Mouse (Mus musculus) urinary bladder, adult 2 months (tissue): Measurements from ENCODE around the gene Cdh26. TPM values are rescaled to one million over a fixed set of nuclear protein-coding genes. Genes with fewer than 3 reads are reported as not detected.

Experiments used
- DNase-seq: peaks from one replicate; pipeline ENCODE4 v3.0.0; 2022; ENCODE audit warnings: low spot score
- polyA plus RNA-seq: library from polyadenylated mRNA; depleted of rRNA; stranded (reverse); fragments of >200 nt; gene quantifications from 2 replicates; pipeline ENCODE4 v1.2.3, GENCODE M21; 2012; rRNA removed

The Cdh26 gene
- 0.22 and 0.28 TPM in 2 replicates for polyA plus RNA-seq

DNA sequence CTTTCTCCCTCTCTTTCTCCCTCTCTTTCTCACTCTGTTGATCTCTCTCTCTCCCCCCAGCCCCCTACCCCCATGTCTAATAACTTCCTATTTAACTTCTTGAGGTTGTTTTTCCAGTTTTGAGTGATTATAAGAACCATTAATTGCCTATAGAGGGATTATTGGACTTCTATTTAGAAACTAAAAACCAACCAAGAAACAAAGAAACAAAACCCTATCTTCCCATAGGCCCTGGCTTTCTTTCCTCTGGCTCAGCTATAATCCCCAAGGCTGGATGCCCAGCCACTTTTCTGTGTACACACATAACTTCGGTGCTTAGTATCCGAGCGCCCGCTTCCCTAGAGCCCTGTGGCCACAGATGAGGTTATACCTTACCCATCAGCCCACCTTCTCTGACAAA lies at the start of gene Cdh26:
Gene Cdh26, plus strand, starts transcription at position 301 of the 400 bp plus-strand sequence.
- DNase-seq, result no peak

DNA sequence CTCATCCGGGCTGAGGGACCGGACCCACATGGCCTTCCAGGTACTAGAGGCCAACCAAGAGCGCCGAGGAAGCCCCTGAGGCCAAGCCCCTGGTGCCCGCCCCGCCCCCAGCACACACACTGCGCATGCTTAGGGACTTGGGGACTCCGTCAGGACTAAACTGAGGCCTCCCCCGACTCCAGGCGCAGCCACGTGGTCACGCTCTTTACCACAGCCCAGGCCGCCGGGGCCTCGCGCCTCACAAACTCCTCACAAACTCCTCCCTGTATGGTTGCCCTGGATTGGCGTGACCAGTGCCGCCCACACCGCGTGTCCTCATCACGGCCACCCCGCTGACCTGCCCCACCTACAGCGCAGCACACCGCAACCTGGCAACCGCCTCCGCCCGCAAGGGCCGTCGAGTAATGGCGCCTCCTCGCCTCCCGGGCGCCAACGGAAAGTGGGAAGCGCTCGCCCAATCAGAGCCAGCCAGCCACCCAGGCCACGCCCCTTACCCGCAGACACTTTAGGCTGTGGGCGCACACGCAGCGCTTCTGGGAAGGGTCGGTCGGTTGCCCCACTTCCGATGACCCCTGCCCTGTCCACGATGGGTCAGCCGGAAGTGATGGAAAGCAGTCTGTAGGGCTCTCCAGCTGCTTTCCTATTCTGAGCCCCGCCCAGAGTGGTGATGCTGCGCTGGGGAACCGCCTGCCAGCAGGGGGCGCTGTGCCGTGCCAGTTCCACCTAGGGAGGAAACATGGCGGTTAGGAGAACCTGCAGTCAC lies 23.1 kb upstream of the Cdh26 start, which contains the start of gene Sycp2:
Gene Sycp2, minus strand, starts transcription at position 633 of the 763 bp plus-strand sequence.
- no peak for DNase-seq

GRCm38 (mm10) chr2:178409024-178409423 lies 21.3 kb upstream of the Cdh26 start:
- DNase-seq, result no peak

DNA sequence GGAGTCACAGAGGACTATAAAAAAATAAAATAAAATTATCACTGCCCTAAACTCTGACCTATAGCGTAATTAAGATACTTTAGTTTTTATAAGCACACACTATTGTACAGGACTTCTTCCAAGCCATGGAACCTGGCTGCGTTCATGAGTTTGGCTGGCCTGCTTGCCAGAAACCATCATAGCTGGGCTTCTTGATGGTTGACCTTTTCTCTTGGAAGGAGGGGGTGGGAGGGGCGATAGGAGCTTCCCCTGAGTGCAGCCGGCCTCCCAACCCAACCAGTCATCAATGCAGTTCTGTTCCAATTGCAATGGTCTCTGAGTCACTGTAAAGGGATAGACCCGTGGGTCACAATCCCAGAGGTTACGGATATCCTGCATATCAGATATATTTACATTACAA lies 20.0 kb upstream of the Cdh26 start:
- no peak for DNase-seq

DNA sequence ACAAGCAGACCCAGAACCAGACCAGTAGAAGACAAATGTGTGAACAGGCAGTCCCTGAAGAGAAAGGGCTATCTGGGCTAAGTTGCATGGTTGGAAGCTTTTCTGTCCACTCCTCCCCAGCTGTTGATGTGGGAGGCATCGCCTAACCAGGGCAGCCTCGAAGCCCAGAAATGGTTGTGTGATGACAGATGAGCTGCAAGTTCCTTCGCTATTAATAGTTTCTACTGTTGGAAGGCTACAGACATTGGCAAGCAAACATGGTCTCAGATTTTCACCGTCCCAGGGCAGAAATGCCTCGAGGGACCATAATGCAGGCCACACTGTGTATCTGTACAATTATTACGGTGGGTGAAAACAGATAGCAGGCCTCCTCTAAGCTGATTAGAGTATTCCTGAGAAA lies 17.7 kb upstream of the Cdh26 start:
- no peak for DNase-seq

GRCm38 (mm10) chr2:178413081-178413480 lies 17.2 kb upstream of the Cdh26 start:
- no peak for DNase-seq

DNA sequence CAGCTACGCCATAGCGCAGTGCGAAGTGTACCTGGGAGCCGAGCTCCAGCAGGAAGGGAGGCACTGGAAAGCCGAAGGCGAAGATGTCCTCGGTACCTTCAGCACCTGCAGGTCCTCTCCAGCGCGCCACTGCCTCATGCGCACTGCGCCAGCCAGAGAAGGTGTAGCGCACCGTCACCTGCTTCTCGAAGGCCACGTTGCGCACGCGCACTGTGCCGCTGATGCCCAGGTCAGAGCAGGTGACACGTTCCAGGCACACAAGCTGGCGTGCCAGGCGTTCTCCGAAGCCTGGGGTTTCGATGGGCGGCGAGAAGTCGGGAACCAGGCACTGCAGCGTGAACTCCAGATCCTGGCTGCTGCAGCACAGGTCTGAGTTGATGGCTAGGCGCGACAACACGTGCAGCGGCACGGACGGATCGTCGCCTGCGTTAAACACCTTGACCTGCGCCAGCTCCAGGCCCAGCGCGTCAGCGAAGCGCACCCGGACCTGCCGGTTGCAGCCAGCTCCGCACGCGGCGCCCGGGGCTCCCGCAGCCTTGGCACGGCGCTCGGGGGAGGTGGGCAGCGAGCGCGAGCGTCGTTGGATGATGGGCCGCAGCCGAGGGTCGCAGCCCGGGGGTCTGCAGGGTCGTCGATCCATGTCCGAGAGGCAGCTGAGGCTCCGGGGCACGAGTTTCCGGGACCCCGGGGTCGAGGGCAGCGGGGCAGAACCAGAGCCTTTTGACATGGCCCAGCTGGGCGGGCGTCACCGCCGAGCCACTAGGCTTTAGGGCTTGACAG lies 16.7 kb upstream of the Cdh26 start:
- DNase-seq, result no peak

- DNase-seq, result peak; percentile 43
These were observed 15.8 kb upstream of the Cdh26 start, which contains the start of the genes Ppp1r3d and Fam217b for GRCm38 (mm10) chr2:178414261-178415149. Gene Ppp1r3d (minus strand): TSS chr2:178414472. Gene Fam217b (plus strand): TSS chr2:178414524.

- no peak for DNase-seq
These were observed 15.2 kb upstream of the Cdh26 start for GRCm38 (mm10) chr2:178415150-178415448.

- no peak for DNase-seq
These were observed 13.9 kb upstream of the Cdh26 start for GRCm38 (mm10) chr2:178416427-178416826.

DNA sequence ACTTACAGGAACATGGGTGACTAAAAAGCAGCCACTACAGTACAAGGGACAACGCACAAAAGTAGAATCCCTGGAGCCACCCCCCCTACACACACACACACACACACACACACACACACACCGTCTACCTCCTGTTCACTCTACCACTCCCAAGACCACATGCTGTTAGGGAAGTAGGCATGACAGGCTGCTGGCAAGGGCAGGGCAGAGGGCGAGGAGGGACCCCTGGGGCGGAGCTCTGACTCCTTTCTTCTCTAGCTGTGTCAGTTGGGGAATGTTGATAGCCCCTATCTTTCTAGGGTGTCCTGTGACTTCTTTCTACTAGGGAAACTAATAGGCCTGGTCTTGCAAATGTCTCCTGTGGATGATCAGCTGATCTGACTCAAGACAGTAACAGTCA lies 13.4 kb upstream of the Cdh26 start:
- DNase-seq, result no peak

GRCm38 (mm10) chr2:178420576-178420975 lies 9.8 kb upstream of the Cdh26 start:
- DNase-seq, result no peak

GRCm38 (mm10) chr2:178421603-178422002 lies 8.7 kb upstream of the Cdh26 start:
- no peak for DNase-seq

GRCm38 (mm10) chr2:178422186-178422585 lies 8.1 kb upstream of the Cdh26 start:
- DNase-seq, result no peak

GRCm38 (mm10) chr2:178423223-178423622 lies 7.1 kb upstream of the Cdh26 start:
- DNase-seq, result no peak

DNA sequence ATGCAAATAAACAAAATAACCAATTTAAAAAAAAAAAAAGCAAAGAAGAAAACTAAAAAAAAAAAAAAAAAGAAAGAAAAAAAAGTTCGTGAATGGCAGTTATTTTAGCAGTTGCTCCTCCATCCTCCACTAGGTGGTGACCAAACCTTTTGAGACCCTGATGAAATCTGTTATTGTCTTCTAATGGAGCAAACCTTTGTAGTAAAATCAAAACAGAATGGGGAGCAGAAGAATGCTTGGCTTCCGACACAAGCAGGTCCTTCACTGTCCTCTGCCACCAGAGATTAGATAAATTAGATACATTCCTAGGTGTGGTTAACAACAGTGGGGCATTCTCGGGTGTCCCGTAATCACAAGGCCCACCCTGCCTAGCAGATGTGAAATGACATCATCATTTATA lies 4.1 kb upstream of the Cdh26 start:
- DNase-seq, result no peak

DNA sequence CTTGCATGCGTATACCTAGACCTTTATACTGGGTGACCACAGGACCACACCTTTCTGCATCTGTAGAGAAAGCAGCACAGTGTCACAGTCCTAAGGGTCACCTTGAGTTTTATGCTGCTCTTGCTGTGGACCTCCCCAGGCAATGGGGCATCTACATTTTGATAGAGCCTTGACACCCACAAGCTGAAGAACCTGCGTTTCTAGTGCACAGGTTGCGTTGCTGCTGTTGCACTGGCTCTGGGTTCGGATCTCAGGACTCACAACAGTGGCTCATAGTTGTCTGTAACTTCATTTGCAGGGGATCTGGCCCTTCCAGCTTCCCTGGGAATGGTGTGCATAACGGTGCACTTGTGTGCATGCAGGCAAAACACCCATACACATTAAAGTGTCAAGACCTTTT lies 3.1 kb upstream of the Cdh26 start:
- no peak for DNase-seq

GRCm38 (mm10) chr2:178428183-178428582 lies 2.1 kb upstream of the Cdh26 start:
- no peak for DNase-seq

- DNase-seq, result no peak
These were observed 1.7 kb upstream of the Cdh26 start for GRCm38 (mm10) chr2:178428676-178429075.

DNA sequence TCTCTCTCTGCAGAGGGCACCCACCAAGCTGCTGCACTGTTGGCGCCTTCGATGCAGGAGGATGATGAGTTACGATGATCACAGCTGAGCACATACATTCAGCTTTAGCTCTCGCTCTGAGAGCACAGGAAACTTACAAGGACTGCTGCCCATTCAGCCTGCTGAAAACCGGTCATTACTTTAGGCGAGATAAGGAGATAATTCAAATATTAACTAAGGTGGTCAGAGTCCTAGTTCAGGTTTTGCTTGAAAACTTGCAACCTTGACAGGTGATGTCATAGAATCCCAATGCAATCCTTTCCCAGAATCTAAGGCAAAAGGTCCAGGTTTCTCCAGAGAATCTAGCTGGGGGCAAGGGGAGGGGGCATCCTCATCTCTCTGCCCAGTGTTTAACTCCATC lies 905 bp upstream of the Cdh26 start:
- DNase-seq, result no peak

- no peak for DNase-seq
These were observed 3.2 kb downstream of the Cdh26 start for GRCm38 (mm10) chr2:178433495-178433894.

DNA sequence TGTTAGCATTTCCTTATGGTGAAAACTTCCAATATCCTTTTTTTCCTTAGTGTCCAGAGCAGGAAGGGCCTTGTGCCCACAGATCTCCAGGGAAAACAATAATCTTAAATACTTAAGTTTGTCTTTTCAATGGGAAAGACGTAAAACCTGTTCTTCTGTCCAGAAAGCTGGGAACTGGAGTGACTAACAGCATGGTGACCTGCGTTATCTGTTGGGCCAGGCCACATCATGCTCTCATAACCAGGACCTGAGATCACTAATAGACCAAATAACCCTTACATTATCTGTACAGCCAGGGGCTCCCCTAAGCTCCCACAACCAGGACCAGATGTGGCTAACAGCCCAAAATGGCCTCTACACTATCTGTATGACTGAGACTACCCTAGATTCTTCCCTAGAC lies 3.6 kb downstream of the Cdh26 start:
- DNase-seq, result no peak
